Mouse (Mus musculus) lung, postnatal 25 days (tissue): Measurements from ENCODE around the gene Cdc45.

Source experiments
- DNase-seq: peaks from one replicate; pipeline ENCODE4 v3.0.0; 2022; ENCODE audit warnings: low spot score

Cdc45 gene

DNA sequence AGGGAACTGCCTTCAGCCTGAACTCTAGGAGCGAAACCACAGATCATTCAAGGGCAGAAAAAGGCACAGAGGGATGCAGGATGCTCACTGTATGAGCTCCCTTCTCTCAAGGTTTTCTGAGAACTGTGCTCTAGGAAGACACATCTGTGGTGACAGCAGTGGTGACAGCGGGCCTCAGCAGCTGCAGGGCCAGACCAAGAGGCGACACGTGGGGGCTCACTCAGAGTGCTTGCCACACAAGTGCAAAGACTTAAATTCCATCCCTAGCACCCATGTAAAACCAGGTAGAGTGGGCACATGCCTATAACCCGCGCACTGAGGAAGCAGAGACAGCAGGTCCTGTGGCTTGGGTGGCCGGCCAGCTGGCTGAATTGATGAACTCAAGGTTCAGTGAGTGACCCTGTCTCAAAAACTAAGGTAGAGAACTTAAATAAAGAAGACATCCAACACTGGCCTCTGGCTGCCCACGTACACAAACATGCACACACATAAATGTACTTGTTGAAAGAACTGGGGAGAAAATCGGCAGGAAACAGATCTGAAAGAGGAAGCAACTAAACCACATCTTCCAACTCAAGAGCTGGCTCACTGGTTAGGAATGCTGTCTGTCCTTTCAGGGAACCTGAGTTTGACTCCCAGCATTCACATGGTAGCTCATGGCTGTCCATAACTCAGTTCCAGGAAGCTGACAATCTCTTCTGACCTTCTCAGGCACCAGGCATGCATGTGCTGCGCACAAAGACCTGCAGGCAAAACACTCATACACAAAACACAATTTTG is 23.0 kb downstream of the Cdc45 start:
- no peak for DNase-seq

DNA sequence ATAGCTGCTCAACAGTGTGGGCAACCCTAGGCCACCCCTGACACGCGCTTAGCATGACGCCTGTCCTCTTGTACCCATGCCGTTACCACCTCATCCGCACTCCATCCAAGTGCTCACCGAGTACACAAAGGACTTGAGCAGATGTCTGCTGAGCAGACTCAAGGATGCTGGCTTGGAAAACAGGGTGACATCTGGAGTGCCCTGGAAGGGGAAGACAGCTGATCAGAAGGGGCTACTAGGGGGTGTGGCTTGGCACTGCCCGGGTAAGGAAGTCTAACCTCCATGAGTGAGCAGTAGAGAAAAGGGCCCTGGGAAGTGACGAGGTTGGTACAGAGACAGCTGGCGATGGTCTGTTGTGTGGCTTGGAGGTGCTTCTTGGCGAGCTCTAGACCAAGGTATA is 25.1 kb downstream of the Cdc45 start:
- no peak for DNase-seq

DNA sequence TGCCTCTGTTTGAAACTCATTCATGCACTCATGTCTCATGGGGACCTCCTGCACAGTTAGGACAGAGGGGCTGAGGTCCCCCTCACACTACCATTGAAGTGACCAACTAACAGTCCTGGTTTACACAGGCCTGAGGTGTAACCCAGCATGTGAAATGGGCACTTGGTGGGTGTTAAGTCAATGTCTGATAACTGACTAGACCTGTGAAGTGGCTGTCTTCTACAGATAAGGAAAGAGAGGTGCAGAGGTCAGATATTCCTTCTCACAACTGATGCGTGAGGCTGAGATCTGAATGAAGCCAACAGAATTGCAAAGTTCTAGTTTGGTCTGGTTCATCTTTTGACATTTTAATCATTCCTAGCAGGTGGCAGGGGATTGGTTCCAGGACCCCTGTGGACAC is 26.3 kb downstream of the Cdc45 start:
- no peak for DNase-seq

DNA sequence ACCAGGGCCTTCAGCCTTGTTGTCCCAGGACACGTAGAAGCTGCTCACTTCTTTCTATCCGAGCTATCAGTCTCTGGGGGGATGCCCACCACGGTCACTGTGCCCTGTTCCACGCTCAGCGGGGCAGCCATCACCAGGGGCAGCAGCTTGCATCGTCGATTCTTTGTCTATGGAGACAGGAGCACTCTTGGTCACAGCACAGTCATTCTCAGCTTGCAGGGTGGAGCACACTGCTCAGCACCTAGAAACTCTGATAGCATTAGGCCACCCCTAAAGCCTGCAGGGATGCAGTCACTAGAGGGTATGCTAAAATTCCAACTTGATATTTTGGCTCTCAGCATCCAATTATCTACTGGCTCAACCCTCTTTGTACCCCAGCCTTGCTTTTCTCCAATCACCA is 26.8 kb downstream of the Cdc45 start:
- no peak for DNase-seq

DNA sequence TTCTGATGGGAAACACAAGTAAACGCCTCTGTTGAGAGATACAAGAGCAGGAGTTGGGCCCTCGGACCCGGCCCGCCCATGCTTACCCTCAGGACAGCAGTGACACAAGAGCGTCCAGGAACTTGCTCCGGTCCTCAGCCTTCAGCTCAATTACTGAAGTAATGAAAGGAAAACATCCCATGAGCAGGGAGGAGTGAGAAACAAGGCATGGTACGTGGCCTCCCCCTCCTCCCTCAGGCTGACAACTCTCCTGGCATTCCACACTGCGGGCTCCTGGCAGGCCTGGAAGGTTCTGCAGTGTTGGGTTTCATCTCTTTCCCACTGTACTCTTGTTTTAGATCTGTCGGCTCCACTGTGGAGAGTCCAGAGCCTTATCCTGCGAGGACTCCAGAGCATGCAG is 30.0 kb downstream of the Cdc45 start:
- no peak for DNase-seq

DNA sequence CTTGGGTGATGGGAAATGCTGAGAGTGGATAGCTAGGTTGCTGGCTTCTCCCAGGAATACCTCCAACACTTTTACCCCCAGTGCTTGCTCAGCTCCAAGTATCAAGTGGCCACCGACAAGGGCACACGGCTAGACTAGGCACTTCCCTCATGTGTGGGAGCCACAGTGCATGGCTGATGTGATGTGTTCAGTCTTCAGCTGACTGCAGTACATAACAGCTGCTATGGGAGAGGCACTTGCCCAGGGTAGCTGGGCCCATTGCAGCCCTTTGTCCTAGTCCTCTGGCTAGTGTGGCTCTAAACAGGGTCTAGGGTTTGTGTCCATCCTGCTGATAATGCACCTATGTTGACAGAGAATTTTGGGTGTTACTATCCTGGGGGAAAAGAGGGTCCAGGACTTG is 33.3 kb downstream of the Cdc45 start:
- no peak for DNase-seq

DNA sequence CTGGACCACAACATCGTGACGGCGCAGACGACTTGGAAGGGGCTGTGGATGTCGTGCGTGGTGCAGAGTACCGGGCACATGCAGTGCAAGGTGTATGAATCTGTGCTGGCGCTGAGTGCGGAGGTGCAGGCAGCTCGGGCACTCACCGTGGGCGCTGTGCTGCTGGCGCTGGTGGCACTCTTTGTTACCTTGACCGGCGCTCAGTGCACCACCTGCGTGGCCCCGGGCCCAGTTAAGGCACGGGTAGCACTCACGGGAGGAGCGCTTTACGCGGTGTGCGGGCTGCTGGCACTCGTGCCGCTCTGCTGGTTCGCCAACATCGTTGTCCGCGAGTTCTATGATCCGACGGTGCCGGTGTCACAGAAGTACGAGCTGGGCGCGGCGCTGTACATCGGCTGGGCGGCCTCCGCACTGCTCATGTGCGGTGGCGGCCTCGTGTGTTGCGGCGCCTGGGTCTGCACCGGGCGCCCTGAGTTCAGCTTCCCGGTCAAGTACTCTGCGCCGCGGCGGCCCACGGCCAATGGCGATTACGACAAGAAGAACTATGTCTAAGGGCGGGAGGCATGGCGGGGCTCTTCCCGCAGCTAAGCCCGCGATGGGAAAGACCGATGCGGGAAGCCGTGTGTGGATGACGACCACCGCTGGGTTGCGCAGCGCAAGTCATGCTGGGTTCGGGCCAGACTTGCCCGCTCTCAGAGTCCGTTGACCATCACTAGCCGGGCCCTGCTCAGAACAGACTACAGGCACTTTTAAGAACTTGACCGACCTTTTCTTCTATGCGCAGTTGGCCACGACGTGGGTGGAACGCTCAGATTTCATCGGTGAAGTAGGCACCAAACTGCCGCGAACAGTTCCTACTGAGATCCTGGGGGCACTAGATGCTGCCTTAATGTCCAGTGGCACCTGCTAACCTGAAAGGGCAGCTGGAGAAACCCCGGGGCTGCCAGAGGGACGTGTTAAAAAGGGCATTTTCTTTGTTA is 34.4 kb downstream of the Cdc45 start:
- no peak for DNase-seq

DNA sequence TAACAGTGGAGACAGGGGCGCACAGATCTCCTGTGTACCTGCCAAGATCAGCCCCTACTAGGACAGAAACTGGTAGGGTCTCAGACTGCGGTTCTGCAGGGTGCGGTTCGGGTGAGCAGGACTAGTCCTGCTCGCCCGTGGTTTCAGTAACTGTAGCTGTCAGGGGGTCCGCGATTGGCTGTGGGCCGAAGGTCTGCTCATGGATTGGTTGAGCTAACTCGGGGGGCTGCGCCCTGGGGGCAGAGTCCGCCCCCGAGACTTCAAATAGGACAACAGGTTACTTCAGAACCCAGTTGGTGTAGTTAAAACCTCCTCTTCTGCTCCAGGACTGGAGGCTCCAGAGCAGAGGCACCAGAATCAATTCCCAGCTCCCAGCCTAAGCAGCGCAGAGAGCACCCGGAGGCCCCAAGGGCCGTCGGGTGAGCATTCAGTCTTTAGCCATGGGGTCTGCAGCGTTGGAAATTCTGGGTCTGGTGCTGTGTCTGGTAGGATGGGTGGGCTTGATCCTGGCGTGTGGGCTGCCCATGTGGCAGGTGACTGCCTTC is 35.2 kb downstream of the Cdc45 start, which contains the start of gene Cldn5:
TSS of gene Cldn5 (plus strand) at position 292 of the 545 bp plus-strand sequence.
- peak; percentile 89 for DNase-seq

DNA sequence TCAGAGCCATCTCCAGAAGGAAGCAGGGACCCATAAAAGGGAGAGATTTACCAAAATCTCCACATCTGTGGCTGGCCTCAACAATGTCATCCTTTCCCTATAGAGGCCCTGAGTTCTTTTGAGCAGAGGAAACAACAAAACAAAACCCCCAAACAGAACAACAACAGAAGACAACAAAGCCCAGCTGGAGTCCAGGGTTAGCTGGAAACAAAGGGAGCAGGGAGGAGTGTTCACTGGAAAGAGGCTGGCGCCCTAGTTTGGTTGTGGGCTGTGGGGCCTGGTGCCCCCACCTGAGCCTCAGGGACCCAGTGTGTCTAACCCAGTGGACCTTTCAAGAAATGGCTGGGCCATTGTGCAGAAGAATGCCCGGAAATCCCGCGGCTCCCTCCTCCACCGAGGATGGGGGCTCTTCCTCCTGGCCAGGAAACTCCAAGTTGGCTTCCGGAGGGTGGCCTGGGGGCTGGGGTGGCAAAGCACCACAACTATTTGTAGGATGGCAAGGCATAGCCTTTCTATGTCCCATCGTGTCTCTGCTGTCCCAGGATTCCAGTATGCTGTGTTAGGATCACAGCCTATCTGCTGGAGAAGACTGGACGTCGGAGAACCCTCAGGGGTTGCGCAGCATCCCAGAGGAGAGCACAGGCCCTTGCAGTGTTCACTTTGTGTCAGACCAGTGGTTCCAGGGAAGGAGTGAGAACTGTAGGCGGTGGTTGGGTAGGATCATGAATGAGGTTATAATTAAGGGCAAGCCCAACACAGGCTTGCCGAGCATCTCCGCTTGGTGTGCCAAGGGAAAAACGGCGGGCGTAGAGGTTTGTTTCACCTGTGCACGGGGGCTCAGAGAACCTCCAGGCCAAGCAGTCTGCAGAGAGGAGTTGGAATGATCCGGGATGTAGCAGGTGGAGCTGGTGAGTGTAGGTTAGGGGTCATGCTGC is 35.9 kb downstream of the Cdc45 start:
- DNase-seq: peak; percentile 80

DNA sequence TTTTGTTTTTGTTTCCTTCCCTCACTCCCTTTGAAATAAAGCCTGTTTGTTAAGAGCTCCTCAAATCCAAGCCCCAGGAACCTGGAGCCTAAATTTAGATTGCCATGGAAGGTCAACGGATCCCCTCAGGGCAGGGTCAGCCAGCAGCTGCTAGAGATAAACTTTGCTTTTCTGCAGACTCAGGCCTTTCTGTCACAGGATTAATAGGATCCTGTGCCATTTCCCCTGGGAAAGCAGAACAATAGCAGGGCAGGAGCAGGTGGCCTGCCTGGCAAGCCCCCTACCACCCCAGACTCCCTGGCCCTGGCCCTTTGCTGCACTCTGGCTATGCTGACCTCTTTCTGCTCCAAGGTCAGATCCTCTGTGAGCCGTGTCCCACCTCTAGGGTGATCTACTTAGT is 37.9 kb downstream of the Cdc45 start:
- DNase-seq: no peak

DNA sequence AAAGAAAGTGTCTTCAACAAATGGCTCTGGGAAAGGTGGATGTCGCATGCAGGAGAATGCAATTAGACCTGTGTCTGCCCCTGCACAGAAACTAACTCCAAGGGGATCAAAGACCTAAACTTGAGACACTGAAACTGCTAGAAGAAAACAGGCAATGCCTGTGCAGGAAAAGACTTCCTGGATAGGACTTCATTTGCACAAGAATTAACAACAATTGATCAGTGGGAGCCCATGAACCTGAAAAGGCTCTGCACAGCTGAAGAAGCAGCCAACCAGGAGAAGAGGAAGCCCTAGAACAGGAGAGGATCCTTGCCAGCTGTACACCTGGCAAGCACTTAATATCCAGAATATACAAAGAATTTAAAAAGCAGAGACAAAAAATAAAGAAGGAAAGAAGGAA is 42.3 kb downstream of the Cdc45 start:
- no peak for DNase-seq

DNA sequence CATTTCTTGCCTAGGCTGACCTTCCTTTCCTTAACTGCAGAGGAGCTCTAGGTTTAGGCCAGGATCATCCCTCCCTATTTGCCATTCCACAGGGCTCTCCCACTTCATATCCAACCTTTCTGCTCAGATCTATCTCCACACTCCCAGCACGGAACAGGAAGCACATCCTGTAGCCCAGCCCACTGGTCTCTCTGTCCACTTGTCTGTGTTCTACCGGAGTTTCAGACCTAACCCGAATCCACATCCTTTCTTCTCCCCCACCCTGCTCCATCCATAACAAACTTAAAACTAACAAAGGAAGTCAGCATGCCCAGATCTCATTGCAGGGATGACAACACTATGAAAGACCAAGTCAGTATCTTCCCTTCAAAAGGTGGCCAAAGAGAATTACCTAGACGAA is 45.4 kb downstream of the Cdc45 start:
- peak; percentile 69 for DNase-seq

DNA sequence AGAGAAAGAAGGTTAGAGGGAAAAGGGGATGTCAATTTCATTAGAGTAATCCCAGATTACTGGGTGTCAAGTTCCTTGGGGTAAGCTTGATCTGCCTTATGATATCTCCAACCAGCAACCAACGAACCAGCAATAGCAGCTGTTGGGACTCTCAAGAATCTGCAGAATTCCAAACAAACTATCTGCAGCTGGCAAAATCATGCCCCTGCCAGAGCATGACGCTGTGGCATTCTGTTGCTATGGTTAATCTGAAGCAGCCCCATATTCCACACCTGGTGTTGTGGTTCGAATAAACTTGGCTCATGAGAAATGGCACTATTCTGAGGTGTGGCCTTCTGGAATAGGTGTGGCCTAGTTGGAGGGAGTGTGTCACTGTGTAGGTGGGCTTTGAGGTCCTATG is 48.8 kb downstream of the Cdc45 start:
- no peak for DNase-seq

DNA sequence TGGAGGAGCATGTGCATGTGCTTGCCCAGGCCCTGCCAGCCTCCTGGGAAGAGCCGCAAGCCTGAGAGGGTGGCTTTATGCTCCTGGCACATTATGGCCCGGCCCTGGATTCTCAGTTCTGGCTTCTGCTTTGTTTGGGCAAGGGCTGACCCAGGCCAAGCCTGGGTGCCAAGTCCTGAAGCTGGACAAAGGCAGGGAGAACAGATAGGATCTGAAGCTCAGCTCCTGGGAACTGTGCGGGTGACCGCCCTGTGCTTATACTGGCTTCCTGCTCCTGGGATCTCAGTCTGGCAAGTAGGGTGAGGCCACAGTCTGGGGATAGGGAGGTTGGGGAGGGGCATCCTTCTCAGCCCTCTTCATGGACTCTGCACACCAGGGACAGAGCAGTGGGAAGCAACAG is 50.1 kb downstream of the Cdc45 start:
- DNase-seq: peak; percentile 83

DNA sequence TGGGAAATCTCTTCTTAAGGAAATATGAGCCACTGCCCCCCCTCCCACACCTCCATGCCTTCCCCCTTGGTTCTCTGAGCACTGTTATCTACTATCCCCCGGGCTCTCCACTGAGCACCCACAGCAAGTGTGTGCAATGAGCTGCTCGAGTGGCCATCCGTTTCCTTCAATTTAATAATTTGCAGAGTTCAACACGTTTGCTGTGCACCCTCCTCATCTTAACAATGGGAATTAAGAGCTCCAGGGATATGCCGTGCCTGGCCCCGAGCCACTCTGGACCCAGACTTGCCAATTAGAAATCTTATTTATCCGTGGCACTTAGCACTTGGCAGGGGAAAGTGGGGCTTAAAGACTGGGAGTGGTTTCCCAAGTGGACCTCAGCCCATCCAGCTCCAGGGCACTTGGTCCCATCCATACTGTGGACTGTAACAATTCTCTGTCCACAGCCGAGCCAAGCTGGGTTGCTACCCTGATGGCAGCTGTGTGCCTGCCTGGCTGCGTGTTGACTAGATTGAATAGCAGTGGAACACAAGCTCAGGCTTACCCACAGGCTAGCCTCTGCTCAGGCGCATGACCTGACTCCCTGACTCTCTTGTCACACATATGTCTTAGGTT is 59.8 kb downstream of the Cdc45 start:
- peak; percentile 34 for DNase-seq

DNA sequence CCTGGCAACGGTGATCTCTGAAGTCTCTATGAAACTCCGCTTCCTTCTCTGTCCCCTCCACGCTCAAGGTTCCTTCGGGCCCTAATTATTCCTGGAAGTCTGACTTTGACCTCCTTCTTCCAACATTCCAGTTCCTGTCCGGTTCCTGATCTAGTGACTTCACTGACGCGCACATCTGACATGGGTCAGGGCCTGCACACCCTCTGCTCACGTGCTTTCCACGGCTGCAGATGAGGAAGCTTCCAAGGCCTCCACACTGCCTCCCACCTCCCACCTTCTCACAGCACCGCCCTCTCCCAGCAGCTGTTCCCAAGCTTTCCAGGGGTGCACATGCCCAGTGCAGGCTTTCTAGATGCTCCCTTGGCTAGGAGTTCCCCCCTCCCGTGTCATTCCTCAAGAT is 60.7 kb downstream of the Cdc45 start:
- DNase-seq: no peak

DNA sequence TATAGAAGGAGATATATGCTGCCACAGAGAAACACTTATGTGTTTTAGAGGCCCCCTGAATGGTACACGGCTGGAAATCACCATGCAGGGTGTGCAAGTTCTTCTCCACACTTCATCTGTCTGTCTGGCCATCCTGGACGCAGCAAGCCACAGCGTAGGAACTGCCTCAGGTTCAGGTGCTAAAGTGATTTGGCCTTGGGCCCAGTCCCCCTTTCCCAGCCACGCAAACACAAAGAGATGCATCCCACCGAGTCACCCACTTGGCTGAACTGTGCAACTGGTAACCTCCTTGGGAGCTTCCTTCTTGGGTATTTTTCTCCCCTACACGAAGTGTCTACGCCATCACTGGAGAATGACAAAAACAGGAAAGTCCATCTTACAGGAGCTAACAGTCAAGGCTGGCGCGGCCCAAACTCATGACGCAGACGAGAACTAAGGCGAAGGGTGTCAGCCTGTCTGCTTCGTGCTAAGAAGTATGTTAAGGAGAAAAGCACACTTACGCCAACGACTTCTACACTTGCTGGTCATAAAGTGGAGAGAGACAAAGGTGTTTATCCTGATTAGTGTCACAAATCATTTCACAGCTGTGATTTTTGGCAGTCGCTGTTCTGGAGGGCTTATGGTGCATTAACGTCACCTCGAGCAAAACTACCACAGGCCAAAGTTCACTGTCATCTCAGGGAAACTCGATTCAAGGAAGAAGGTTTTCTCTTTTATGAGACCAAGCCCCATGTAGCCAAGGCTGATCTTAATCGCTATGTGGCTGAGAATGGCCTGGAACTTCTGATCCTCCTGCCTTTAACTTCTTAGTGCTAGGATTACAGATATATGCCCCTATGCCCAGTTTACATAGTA is 65.3 kb downstream of the Cdc45 start:
- DNase-seq: no peak

DNA sequence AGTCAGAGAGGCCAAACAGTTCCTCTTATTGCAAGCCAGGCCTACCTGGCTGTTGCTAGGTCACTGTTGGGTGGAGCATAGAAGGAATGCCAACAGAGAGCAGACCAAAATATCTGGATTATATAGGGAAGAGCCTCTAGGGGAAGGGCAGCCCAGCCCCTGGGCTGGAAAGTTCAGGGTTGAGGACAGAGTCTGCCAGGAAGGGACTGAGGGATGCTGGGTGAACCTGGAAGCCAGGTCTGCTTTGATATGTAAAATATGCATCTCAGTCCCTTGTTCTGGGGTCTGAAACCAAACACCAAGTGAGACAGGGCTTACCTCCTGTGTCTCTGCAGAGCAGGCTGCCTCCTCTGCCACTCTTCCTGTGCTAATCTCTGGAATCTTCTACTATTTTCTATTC is 73.5 kb downstream of the Cdc45 start:
- no peak for DNase-seq

DNA sequence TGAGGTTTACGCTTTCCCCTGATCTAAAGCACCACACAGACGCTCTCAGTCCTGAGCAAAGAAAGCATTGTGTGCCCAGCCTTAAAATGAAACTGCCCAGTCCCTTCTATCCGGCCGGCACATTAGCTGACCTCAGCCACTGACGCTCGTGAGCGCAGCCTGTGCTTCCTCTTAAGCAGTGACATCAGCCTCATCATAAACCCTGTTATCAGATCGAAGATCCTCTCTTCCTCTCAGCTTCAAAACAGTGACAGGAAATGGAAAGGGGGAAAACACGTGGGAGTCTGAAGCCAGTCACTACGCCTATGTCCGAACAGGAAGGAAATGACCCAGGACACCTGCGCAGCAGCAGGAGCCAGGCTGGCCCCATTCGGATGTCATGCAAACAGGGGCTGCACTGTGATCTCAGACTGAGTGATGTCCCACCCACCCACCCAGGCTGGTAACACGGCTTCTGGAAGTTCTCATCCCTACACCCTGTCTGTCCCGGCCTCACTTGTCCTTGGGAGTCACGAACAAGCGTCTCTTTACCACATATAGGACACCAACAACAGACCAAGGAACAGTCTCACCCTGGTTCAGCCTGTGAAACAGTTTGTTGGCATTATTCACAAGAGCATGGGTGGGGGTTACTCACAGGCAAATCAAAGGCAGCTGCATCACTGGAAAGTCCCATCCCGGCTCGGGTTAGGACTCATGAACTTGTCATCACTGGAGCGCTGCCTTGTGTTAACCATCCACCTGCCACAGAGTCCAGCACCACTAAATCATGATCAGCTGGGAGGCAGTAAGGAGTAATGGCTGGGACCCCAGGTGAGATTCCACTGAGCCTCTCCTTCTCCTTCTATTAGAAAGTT is 78.5 kb downstream of the Cdc45 start:
- peak; percentile 85 for DNase-seq
